Mouse (Mus musculus): ENCODE measurements around the gene Dcst1. TPM values are rescaled to one million over a fixed set of nuclear protein-coding genes. Genes with fewer than 3 reads are reported as not detected.

Gene Dcst1
- total RNA-seq (2021), result not detected
- long read RNA-seq, experiment 1, result 0 reads
- long read RNA-seq, experiment 2, result 0 reads

DNA sequence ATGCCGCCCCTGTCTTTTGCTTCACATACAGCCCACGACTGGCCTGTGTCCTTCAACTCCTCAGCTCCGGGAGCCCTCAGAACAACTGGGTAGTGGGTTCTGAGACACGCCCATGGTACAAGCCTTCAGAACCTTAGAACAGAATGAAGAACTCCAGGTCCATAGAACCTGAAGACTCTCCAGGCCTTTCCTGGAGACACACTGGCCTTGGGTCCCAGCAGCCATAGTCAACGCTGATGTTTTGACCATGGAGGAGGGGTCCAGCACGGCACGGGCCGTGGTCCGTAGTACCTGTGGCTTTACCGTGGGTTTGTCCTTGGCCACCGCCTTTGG is at the start of gene Dcst1:
Dcst1 (minus strand) TSS at position 101 of the 333 bp plus-strand sequence.
- DNase-seq, result no peak

DNA sequence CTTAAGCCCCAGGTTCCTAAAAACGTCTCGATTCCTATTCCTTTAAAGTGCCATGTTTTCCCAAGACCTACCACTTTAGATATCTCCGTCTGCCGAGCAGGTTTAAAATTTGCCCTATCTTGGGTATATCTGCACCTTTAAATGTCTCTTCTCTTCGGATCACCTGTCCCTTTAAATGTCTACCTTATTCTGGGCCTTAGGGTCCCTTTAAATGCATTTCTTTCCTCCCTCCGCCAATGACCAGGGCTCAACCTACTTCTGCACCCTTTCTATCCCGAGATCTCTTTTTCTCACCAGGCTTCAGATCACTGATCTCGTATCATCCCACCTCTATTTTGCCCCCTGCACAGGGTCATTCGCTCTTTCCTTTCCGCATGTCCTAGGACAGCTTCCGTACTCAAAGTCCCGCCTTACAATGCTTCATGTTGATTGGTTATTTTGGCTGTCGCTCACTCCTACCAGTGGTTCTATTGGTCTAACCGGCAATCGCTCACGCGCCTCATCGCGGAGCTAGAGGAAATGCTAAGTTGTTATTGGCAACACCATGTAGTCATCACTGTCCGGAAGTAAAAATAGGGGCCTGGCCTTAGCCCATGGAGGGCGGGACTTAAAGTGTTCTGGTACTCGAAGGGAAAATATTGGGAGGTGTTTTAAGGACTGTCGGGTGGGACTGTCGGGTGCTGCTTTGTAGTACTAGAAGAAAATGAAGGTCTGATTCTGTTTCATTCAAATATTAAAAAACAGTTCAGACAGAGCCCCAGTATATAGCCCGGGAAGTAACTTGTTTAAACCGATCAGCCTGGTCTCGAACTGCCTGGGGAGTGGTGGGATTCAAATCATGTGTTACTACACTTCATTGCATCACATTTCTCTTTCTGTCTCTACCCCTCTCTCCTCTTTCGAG is 46.7 kb upstream of the Dcst1 start, which contains the start of gene Flad1:
Flad1 (minus strand) TSS at position 381 of the 904 bp plus-strand sequence.
- DNase-seq, result peak; percentile 98

DNA sequence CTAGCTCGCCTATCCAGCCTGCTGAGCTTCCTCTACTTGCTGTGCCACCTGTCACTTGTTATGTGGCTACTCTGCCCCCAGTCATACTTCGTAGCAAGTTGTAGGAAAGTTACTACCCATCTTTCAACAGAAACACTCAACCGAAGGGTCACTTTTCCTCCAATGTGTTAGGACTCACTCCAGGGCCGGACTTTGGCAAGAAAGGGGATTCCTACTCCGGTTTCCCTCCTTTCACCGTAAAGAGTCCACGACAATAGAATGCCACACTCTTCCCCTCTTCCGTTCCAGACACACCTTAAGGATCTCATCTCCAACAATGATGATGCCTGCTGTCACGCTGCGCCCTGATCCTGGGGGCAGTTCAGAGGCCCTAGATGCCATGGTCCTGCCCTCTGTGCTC is 45.8 kb upstream of the Dcst1 start:
- DNase-seq, result no peak

DNA sequence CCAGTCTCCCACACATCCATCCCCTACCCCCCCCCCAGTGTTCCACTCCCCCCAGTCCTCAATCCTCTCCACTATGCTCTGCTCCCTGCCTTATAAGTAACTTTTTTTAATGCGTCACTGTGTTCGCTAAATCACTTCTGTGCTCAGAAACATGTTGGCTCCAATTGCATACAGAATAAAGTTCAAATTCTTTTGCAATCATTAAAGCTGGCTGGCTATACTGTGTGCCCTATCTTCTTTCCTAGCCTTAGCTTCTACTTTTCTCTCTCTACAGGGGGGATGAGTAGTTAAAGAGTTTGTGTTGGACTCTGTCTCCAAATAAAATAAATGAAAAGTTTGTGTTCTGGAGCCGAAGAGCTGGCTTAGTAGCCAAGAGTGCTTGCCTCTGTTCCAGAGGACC is 44.6 kb upstream of the Dcst1 start:
- DNase-seq, result no peak

DNA sequence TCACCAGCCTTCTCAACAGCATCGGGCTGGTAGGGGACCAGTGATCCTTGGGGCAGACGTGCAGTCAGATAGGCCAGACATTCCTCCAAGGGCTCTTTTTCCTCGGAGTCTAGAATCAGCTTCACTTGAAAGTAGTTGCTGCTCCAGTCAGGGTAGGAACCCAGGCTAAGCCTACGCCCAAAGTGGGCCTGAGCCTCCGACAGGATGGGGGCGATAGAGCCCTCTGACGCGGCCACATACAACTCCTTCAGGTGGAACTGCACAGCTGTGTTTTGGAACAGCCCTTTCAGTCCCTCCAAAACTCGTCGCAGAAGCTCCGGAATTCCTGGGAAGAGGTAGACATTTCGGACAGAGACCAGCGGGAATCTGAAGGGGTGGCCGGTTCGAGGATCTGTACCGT is 43.4 kb upstream of the Dcst1 start:
- DNase-seq, result no peak

DNA sequence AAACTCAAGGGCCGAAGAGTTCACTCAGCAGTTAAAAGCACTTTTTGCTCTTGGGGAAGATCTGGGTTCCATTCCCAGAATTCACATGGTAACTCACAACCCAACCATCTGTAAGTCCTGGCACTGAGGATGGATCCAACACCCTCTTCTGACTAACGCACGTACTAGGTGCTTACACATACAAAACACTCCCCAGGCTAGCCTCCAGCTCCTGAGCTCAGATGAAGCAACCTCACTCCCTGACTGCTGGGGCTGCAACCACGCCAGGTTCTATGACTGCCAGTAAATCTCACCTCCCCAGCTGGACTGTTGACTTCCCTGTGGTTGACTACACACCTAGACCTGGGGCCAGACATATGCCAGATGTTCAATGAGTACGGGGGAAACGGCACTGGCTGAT is 41.8 kb upstream of the Dcst1 start:
- DNase-seq, result peak; percentile 54

DNA sequence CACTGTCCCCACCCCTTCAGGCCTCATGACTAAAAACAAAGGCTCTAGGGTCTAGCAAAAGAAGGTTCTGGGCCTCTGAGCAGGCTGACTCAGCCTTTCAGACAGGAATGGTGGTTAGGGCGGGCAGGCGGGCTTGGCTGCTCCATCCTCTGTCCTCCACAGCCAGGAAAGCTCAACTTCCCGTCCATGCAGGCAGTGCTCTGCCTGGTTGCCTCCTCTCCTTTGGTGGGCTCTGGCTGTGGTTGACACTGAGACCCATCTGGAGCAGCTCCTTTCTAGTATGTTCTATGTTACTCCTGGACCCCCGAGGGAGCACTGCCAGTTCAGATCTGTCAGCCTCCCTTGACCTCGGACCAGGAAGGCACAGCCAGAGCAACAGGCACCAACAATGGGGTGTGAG is 37.6 kb upstream of the Dcst1 start, which contains the start of gene Lenep:
Lenep (minus strand) TSS at position 101 of the 400 bp plus-strand sequence.
- DNase-seq, result no peak

DNA sequence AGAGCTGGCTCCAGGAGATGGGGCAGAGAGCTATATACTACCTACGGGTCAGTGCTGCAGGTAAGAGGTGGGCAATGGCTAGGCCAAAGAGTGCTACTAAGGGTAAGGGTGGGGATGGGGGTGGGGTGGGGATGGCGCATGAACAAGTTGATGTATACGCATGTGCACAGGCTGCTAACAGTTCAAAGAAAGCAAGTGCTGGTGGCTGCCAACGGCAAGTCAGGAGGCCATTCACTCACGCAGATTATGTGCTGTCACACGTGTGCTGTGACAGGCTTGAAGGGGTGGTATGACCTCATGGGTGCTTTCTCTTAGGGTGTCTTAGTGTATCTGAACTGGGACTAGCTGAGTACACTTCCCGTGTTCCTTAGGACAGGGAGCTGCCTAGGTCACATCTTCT is 36.3 kb upstream of the Dcst1 start:
- no peak for DNase-seq

DNA sequence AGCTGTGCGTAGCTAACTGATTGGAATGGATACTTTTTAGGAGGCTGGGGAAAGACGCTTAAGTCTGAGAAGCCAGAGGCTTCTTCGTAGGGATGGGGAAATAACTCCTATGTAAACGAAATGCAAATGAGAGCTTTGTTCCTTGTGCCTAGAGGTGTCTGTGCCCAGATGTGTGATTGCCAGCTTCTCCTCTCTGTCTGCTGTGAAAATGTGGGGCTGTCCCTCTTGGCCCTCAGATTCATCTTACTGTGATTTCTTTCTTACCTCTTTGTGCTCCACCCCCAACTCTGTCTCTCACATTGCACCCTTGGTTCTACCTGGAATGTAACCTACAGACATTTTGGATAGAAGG is 31.6 kb upstream of the Dcst1 start:
- DNase-seq, result no peak

DNA sequence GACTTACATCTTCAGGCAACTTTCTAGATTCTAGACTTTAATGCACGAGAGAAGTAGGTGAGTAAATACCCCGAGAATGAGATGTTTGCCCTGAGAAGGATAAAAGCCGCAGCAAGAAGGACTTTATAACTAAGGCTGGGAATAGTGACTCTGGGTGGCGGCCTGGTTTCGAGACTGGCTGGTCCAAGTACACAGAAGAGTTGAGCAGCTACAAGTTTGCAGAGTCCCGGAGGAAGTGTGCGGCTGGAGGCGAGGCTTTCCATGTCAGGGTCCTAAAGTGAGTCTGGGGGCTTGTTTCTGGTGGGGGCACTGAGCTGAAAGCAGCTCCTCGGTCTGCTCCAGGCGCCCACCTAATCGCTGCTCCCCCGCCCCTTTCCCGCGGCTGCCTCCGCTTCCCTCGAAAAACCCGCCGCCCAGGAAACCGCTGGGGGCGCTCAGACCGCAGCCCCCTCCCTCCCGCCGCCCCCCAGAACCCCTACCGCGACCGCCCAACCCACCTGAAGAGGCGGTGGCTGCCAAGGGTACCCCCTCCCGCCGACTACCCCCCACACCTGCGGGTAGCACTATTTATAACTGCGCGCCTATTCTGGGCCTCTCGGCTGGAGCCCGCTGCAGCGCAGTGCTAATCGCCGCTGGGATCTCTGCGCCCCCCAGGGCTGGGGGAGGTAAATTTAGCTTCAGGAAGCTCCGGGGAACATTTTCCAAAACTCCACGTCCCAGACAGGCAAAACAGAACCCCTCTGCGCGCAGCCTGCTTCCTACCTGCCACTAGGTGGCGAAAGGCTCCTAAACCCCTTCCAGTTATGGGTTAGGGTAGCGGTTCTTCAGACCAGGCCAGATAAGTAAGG is 31.0 kb upstream of the Dcst1 start:
- peak; percentile 49 for DNase-seq

DNA sequence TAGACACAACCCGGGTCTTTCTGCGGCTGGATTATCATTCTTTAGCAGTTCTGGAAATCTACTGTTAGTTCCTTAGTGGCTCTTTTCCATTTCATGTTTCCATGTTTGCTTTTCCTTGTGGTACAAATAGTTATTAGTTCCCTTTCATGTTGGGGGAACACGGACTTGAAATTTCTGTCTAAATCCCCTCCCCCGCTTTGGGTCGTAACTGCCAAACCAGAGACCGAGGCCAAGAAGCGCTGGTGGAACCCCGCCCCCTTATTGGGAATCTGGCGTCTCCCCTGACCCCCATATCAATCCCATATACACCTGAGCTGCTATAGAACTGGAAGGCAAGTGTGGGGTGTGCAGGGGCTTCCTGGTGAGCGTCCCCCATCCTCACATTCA is 30.4 kb upstream of the Dcst1 start:
- DNase-seq, result no peak

DNA sequence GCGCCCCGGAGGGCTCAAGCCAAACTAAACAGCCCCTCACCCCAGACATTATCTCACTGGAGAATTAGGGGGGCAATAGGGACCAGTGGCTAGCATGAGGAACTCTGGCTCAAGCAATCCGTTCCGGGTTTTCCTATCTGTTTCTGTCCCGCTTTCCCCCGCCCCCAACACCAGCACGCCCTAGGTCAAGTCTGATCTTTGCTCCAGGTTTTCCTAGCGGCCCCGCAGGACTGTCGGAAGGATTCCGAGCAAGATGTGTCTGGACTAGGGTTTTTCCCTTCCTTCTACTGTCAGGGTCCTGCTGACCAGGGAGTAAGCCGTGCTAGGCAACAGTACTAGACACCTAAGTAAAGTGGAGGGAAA is 29.8 kb upstream of the Dcst1 start:
- DNase-seq, result peak; percentile 86

DNA sequence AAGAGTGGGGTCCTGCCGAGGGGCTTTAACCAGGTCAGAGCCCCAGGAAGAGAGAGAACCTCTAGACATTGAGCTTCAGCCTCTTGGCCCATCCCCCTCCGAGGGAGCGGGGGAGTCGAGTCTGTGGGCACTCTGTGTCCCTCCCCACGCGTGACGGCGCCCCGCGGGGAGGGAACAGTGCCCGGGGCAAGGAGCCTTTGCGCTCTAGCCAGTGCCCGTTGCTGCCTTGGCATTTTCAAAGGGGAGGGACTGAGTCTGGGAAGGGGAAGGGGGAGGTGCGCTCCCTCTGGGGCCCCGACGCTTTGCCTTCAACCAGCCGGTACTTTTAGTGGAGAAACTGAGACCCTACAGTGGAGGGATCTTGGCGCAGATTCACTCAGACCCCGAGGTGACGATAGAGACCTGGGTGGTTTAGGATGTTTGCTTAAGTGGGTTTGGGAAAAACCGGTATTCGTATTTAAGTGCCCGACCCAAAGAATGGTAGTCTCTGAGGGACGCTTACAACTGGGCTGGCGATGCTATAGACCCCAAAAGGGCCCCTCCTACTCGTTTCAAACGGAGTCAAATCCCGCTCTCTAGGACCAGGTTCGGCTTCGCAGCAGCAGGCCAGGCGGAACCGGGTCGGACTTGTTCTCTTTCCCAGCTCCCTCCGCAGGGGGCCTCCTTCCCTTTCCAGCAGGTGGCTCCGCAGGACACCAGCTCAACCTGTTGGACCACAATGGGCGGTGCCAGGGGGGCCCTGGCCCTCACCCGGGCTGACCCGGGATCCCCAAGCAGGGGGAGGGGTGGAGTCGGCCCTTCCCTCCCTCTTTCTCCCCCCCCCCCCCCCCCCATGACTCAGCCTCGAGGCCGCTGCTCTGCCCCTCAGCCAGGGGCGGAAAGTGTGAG is 29.2 kb upstream of the Dcst1 start, which contains the start of gene Zbtb7b:
Zbtb7b (minus strand) TSS at position 771 of the 888 bp plus-strand sequence.
- peak; percentile 88 for DNase-seq

DNA sequence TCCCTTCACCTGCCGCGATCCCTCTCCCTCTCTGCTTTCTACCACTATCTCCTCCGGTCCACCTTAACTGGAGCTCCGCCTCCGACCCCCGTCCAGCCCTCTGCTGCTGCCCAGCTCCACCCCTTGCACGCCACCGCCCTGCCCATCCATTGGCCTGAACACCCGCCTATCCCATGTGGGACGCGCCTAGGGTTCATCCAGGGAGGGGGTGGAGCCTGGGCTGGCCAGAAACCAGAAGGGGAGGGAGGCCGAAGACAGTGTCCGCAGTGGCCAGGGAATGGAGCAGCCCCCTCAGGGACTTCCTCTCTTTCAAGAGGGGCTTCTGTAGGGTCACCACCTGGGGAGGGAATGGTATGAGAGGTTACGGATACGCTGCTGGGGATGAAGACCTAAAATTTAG is 28.6 kb upstream of the Dcst1 start:
- DNase-seq, result peak; percentile 99

DNA sequence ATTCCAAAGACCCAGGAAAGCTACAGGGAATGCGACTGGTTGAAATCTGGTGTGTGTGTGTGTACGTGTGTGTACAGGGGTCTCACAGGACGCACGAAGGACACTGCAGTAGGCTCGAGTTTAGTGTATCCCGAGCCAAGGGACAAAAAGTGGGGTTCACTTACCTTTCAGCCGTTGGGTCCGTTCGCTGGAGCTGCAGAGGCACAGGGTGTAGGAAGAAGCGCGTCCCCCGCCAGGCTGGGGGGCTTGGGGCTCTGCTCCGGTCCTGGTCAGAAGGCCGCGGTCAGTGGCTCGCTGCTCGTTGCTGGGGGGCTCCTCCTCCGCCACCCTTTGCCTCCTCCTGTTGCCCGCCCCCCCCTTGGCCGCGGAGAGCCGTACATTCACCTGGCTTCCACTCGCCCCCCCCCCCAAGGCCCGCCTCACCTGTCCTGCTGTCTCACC is 27.8 kb upstream of the Dcst1 start:
- peak; percentile 51 for DNase-seq

DNA sequence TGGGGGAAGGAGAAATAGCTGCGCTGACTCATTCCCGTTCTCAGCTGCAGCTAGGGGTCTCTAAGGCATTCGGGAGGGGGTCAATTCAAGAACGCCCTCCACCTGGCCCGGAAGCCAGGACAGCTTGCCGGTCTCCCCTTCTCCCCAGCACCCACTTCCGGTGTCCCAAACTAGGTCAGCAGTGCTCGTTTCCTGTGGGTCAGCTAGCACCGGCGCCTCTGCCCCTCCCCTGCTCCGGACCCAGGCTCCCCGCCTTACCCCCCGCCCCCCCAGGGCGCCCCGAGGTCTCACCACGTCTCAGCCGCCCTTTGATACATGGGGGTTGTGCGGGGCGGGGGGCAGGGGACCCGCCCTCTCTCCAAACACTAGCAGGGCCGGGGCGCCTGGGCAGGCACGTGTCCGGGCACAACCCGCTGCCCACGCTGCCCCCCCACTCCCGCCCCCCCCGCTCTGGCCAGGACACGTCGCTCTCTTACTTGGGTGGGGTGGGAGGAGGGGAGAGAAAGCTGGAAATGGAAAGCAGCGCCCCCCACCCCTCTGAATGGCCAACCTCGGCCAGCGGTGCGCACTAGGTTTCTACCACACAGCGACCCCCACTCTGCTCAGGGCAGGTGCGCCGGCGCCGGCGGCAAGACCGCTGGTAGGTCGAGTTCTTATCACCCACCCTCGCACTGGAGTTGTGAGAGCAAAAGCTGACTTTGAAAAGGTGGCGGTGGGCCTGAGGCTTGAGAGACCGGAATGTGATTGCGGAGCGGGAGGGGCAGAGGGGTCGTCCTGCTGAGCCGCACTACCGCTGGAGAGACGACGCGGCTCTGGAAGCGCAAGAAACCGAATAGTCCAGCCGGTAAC is 26.8 kb upstream of the Dcst1 start:
- DNase-seq, result peak; percentile 76

DNA sequence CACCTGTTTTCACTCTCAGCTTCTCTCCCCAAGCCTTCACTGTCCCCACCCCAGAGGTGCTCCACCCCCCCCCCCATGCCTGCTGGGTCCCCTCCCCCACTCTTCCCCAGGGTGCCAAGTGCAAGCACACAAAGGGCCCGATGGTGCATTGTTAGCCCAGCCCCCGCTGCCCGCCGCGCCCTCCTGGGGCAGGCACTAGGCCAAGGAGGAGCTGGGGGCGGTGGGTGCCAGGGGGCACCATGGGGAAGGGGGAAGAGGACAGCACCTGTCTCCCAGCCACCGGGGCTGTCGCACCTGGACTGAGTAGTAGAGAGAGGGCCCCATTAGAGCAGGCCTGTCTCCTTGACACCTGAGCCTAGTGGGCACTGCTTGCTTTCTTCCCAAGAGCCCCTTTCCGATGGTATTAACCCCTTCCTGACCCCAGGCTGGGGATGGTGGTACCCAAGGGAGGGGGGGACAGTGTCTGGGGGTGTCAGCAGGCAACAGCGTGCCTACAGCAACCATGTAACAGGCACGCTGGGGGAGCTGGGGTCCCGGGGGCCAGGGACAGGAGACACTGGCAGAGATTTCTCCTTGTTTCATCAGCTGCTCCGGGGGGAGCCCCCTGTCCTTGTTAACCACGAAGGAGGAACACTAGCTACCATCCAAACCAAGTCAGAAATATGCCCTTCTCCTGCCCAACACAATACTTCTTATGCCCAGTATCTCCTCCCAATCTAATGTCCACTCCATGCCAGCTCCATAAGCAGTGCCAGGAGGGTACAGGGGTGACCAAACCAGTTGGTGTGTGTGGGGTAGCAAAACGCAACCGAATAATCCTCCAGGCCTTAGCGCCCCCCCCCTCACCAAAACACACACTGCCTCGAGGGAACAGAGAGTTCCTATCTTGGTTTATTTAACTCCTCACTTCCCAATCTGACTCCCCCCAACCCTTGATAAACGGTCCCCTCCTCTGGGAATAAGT is 25.9 kb upstream of the Dcst1 start:
- DNase-seq, result peak; percentile 43

DNA sequence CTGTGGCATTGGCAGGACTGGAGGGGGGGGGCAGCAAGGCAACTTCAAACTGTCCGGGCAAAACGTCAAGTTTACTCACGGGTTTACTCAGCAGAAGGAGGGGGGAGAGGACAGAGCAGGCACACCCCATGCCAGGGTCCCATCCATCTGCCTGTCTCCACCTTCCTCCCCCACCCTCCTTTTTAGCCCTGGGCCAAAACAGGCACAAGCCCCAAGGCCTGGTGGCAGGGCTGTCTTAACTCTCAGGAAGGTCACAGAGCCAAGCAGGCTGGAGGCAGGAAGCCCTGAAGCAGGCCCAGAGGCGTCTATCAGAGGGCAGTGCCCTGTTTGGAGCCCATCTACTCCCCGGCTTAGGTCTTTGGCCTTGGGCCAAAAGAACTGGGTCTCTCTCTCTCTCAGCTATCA is 25.1 kb upstream of the Dcst1 start:
- peak; percentile 74 for DNase-seq

DNA sequence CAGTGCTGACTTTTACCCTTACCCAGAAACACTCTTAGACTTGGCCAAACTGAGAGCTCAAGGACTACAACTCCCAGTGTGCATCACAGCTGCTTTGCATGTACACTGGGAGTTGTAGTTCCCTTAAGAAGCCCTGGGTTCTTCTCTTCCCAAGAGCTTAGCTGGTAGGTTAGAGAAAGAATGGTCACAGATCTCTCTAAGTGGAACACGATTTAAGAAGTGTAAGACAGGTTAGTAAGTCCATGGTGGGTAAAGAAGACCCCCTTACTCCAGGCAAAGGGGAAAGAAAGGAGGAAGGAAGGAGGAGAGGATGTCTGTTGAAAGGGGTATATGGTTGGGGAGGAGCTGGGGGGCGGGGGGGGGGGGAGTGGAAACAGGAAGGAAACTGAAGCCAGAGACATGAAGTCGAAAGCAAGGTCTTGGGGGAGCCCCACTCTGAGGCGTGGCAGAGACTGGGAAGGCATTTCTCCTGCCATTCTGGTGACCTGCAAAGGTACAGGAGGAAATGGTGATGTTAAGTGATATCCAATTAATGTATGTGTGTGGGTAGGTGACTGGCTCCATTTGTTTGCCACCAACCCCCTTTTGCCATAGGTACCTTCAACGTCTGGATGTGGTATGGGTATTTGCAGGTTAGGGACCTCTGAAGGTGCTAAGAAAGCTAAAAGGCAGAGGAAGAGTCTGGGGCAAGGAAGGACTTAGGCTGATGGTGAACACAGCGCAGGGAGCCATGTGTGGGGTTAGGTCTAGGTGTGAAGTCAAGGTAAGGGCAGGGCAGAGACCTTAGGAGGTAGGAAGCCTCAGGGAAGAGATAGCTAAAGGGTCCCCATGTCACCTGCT is 24.1 kb upstream of the Dcst1 start:
- no peak for DNase-seq

Data from gastrocnemius, postnatal 25 days (tissue).